In the genomic region with DNA sequence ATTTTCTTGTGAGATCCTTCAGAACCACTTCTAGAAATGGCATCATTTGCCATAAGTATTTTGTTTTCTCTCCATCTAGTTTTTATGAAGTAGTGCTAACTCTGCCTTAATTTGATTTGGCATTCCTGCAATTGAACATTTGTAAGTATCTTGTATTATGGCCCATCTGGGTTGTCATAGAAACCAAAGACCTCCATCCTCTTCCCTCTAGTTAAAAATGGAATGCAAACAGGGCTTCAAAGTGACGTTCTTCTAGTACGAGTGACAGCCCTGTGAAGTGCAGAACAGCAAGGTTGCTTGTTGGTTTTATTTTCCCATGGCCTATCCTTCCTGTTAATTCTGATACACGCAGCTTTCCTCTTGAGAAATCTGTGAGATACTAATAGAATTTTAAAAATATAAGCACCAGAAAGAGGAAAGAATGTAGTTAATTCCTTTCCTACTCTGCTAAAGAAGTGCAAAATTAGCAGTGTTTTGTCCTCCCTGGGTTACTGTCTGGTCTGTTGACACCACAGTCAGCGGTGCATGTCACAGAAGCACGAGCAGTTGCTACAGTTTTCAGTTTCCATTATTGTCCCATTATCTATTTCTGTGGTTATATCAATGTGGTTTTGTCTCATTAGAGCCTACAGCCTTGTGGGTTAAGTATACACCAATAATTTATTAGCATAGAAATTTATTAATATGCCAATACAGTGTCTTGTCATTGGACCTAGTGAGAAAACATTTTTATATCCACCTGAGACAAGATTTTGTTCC, we compare ENCODE assay signal across 17 mouse cellular contexts.
DNase-seq lines count a peak whose midpoint lies in the region; ATAC-seq and TF ChIP-seq lines count a peak whose summit lies in the region.
"Had no signal": no experiment of that assay in that cellular context is flagged by ENCODE, and none has a peak within 500 bp of the region (broad histone marks: within the 10 kb centered on the region; RNA-seq: fewer than 3 reads in every experiment).

No protein-coding gene starts in this region.

- H3K4me3 ChIP-seq in hindbrain, embryonic 14.5 days (replicated peaks; ENCODE audit: low read length) = no peak overlapping the region
- no peak overlapping the region for H3K4me3 ChIP-seq in hindbrain, embryonic 10.5 days
- H3K4me3 ChIP-seq in midbrain, embryonic 15.5 days = no peak overlapping the region
- H3K4me3 ChIP-seq in midbrain, embryonic 13.5 days (replicated peaks) = no peak overlapping the region
- no peak overlapping the region for H3K4me3 ChIP-seq in kidney, embryonic 16.5 days (ENCODE audit: low read length)
- H3K4me3 ChIP-seq: limb, embryonic 15.5 days had no signal

- H3K27me3 ChIP-seq in hindbrain, embryonic 14.5 days (ENCODE audit: control insufficient read depth, insufficient read depth, low read length) = no peaks in the 10 kb centered on the region
- H3K27me3 ChIP-seq in hindbrain, embryonic 10.5 days (ENCODE audit: insufficient read depth, poor library complexity, severe bottlenecking) = no peaks in the 10 kb centered on the region
- no peaks in the 10 kb centered on the region for H3K27me3 ChIP-seq in midbrain, embryonic 15.5 days (replicated peaks)
- H3K27me3 ChIP-seq in midbrain, embryonic 13.5 days = no peaks in the 10 kb centered on the region
- no peaks in the 10 kb centered on the region for H3K27me3 ChIP-seq in kidney, embryonic 16.5 days (ENCODE audit: insufficient read depth, low read length)
- H3K27me3 ChIP-seq: limb, embryonic 15.5 days had no signal

- DNase-seq in hindbrain, embryonic 14.5 days (ENCODE audit: low spot score) = no peak
- DNase-seq in hindbrain, embryonic 10.5 days (ENCODE audit: low spot score) = no peak
- peak; percentile 83 for DNase-seq in brain, embryonic 14.5 days (ENCODE audit: low read depth)
- DNase-seq in kidney, postnatal 14 days = no peak
- DNase-seq: adrenal gland, postnatal 36 days; cerebellum, adult 11 months; cerebellum, postnatal 25 days; heart, adult 11 months; lung, adult 2 months; right cerebral cortex, postnatal 25 days had no signal

- peaks cover 13% of the 10 kb centered on the region; the same call in 1 of the 2 replicates for H3K4me1 ChIP-seq in hindbrain, embryonic 14.5 days (replicated peaks; ENCODE audit: control insufficient read depth, insufficient read depth, low read length)
- H3K4me1 ChIP-seq in hindbrain, embryonic 10.5 days (replicated peaks) = 0 out of 2 replicates have a peak, but pooled peaks cover 7% of the 10 kb centered on the region
- H3K4me1 ChIP-seq in midbrain, embryonic 15.5 days = peaks cover 10% of the 10 kb centered on the region
- H3K4me1 ChIP-seq in midbrain, embryonic 13.5 days (replicated peaks) = peaks cover 21% of the 10 kb centered on the region
- H3K4me1 ChIP-seq in kidney, embryonic 16.5 days (ENCODE audit: insufficient read depth, low read length) = no peaks in the 10 kb centered on the region

- 0 out of 2 replicates have a peak overlapping the region, but pooled peaks have one; percentile 3 for H3K9ac ChIP-seq in hindbrain, embryonic 14.5 days
- H3K9ac ChIP-seq in midbrain, embryonic 15.5 days = no peak overlapping the region
- H3K9ac ChIP-seq in midbrain, embryonic 13.5 days (replicated peaks) = no peak overlapping the region
- H3K9ac ChIP-seq in kidney, embryonic 16.5 days (replicated peaks; ENCODE audit: low read length) = no peak overlapping the region
- H3K9ac ChIP-seq: limb, embryonic 15.5 days had no signal

- no peak for TF ChIP-seq POLR2A in brain, embryonic 14.5 days (IDR thresholded peaks at IDR 0.05; ENCODE audit: borderline replicate concordance, extremely low read depth, insufficient read depth, insufficient read length, poor library complexity, severe bottlenecking)

- H3K9me3 ChIP-seq in hindbrain, embryonic 14.5 days (ENCODE audit: control insufficient read depth, low read length) = no peaks in the 10 kb centered on the region
- H3K9me3 ChIP-seq in hindbrain, embryonic 10.5 days = no peaks in the 10 kb centered on the region
- H3K9me3 ChIP-seq in midbrain, embryonic 15.5 days = no peaks in the 10 kb centered on the region
- H3K9me3 ChIP-seq in midbrain, embryonic 13.5 days = no peaks in the 10 kb centered on the region
- no peaks in the 10 kb centered on the region for H3K9me3 ChIP-seq in kidney, embryonic 16.5 days (ENCODE audit: low read length)
- H3K9me3 ChIP-seq: G1E; limb, embryonic 15.5 days had no signal

- H3K27ac ChIP-seq in hindbrain, embryonic 14.5 days = peak overlapping the region; percentile 34; the same call in 1 of the 2 replicates
- no peak overlapping the region for H3K27ac ChIP-seq in hindbrain, embryonic 10.5 days
- 0 out of 2 replicates have a peak overlapping the region, but pooled peaks have one; percentile 17 for H3K27ac ChIP-seq in midbrain, embryonic 15.5 days
- no peak overlapping the region; the same call in 1 of the 2 replicates for H3K27ac ChIP-seq in midbrain, embryonic 13.5 days
- no peak overlapping the region for H3K27ac ChIP-seq in kidney, embryonic 16.5 days (ENCODE audit: low read length)
- H3K27ac ChIP-seq: limb, embryonic 15.5 days had no signal

- WGBS in hindbrain, embryonic 14.5 days = 31% methylated on average over 5 of the region's 5 CpGs
- 48% methylated on average over 5 of the region's 5 CpGs for WGBS in hindbrain, embryonic 10.5 days
- WGBS in midbrain, embryonic 15.5 days = 21% methylated on average over 5 of the region's 5 CpGs
- WGBS in midbrain, embryonic 13.5 days = 15% methylated on average over 5 of the region's 5 CpGs
- 56% methylated on average over 5 of the region's 5 CpGs for WGBS in kidney, embryonic 16.5 days

- no peak overlapping the region for H3K4me2 ChIP-seq in hindbrain, embryonic 14.5 days (replicated peaks)
- no peak overlapping the region for H3K4me2 ChIP-seq in midbrain, embryonic 15.5 days
- H3K4me2 ChIP-seq in midbrain, embryonic 13.5 days (replicated peaks) = no peak overlapping the region
- no peak overlapping the region for H3K4me2 ChIP-seq in kidney, embryonic 16.5 days (replicated peaks; ENCODE audit: low read depth, low read length)
- H3K4me2 ChIP-seq: limb, embryonic 15.5 days had no signal

- no peak for TF ChIP-seq CTCF in brain, embryonic 14.5 days (IDR thresholded peaks at IDR 0.05; ENCODE audit: borderline replicate concordance, extremely low read depth, insufficient read depth, insufficient read length)

- no peaks in the 10 kb centered on the region for H3K36me3 ChIP-seq in hindbrain, embryonic 14.5 days (replicated peaks; ENCODE audit: control insufficient read depth, insufficient read depth)
- no peaks in the 10 kb centered on the region for H3K36me3 ChIP-seq in hindbrain, embryonic 10.5 days
- no peaks in the 10 kb centered on the region for H3K36me3 ChIP-seq in midbrain, embryonic 15.5 days (replicated peaks)
- H3K36me3 ChIP-seq in midbrain, embryonic 13.5 days = no peaks in the 10 kb centered on the region
- no peaks in the 10 kb centered on the region for H3K36me3 ChIP-seq in kidney, embryonic 16.5 days (ENCODE audit: insufficient read depth, low read length)
- H3K36me3 ChIP-seq: G1E; limb, embryonic 15.5 days had no signal

- no peak for ATAC-seq in hindbrain, embryonic 14.5 days (ENCODE audit: low FRiP score)
- ATAC-seq in midbrain, embryonic 15.5 days (replicated peaks) = no peak
- ATAC-seq in midbrain, embryonic 13.5 days = no peak
- ATAC-seq in neutrophil, adult 5-6 weeks (ENCODE audit: extremely low read depth, insufficient number of reproducible peaks, low FRiP score, poor library complexity, severe bottlenecking) = peak; percentile 60; the same call in 1 of the 2 replicates
- ATAC-seq in kidney, embryonic 16.5 days (ENCODE audit: low FRiP score, low TSS enrichment) = no peak
- ATAC-seq: intestine, postnatal 0 days had no signal

Comparison
In these comparisons a context has a peak if more than half of its experiments do, and no peak if none do; other contexts are left out.
1. H3K27ac ChIP-seq: peak in hindbrain, embryonic 14.5 days (single experiment) and midbrain, embryonic 15.5 days (single experiment); none in hindbrain, embryonic 10.5 days (single experiment), midbrain, embryonic 13.5 days (single experiment) and kidney, embryonic 16.5 days (single experiment).